Mouse (Mus musculus) large intestine, adult 2 months (tissue): ENCODE data around the gene Gpr22. TPM values are rescaled to one million over a fixed set of nuclear protein-coding genes. Genes with fewer than 3 reads are reported as not detected.

ENCODE experiments used
- DNase-seq: peaks from one replicate; pipeline ENCODE4 v3.0.0-alpha.2; 2012; ENCODE audit warnings: low read depth, low spot score
- WGBS: fragments of 180-500 bp; shearing (Covaris S2); methylation state at CpG from one replicate; pipeline ENCODE4 v1.1.7; 2018; 5-methylcytosine and 5-hydroxymethylcytosine counted together
- polyA plus RNA-seq: library from polyadenylated mRNA; depleted of rRNA; stranded (reverse); fragments of >200 nt; gene quantifications from 2 replicates; pipeline ENCODE4 v1.2.3, GENCODE M21; 2012; rRNA removed

The Gpr22 gene
- polyA plus RNA-seq, 1 experiment: 0.31 TPM

GRCm38 (mm10) chr12:31700623-31701347 lies 13.0 kb downstream of the Gpr22 start:
- WGBS: 29% methylated on average over 5 of the region's 5 CpGs

GRCm38 (mm10) chr12:31693278-31693677 lies 20.5 kb downstream of the Gpr22 start:
- 94% methylated on average over 1 of the region's 1 CpGs for WGBS
- DNase-seq: no peak

More at GRCm38 (mm10) chr12:31700623-31701347, 13.0 kb downstream of the Gpr22 start:
- no peak for DNase-seq

GRCm38 (mm10) chr12:31686679-31687078 lies 27.1 kb downstream of the Gpr22 start:
- DNase-seq: no peak
- WGBS: 83% methylated on average over 3 of the region's 3 CpGs

GRCm38 (mm10) chr12:31667187-31667586 lies 46.6 kb downstream of the Gpr22 start:
- 80% methylated on average over 3 of the region's 3 CpGs for WGBS
- DNase-seq: no peak

GRCm38 (mm10) chr12:31665999-31666398 lies 47.7 kb downstream of the Gpr22 start:
- no peak for DNase-seq
- 77% methylated on average over 6 of the region's 6 CpGs for WGBS

Other genes starting within 250 kb of the Gpr22 start
- 4.0 and 6.1 TPM in 2 replicates for gene Cbll1, start 214.3 kb downstream of the Gpr22 start, polyA plus RNA-seq
- gene Slc26a4, start 154.0 kb downstream of the Gpr22 start, polyA plus RNA-seq: 0.31 and 0.49 TPM in 2 replicates
- gene Bcap29, start 79.3 kb downstream of the Gpr22 start, polyA plus RNA-seq: 2.4 and 2.9 TPM in 2 replicates
- gene Dus4l, start 59.1 kb downstream of the Gpr22 start, polyA plus RNA-seq: 2.0 TPM in 2 replicates
- gene Cog5, start 59.1 kb downstream of the Gpr22 start, polyA plus RNA-seq: 10.6 and 21.2 TPM in 2 replicates
- gene Hbp1, start 236.6 kb upstream of the Gpr22 start, polyA plus RNA-seq: 35.0 and 45.5 TPM in 2 replicates